Mouse (Mus musculus) limb, embryonic 14.5 days (tissue): ENCODE results near the gene Olfr574. TPM values are rescaled to one million over a fixed set of nuclear protein-coding genes. Genes with fewer than 3 reads are reported as not detected.

Experiments used
- ATAC-seq: fragments of 200-750 bp; cut with Nextera tagmentation; 2 replicates; pipeline ENCODE4 v1.8.0; 2017; ENCODE audit warnings: low read depth, moderate number of reproducible peaks, moderate TSS enrichment; ENCODE audit not compliant: low FRiP score
- DNase-seq: peaks from one replicate; pipeline ENCODE4 v3.0.0-alpha.2; 2015; ENCODE audit warnings: low spot score
- H3K27ac ChIP-seq: fragments of 300-500 bp; sonication (generic); replicated peaks from 2 replicates; pipeline ENCODE4 v1.5.1; 2014; ENCODE audit warnings: low read depth, mild to moderate bottlenecking, low read length, moderate library complexity, mixed read lengths
- H3K27me3 ChIP-seq: fragments of 300-500 bp; sonication (generic); 2 replicates; pipeline ENCODE4 v1.6.1; 2014; ENCODE audit warnings: low read length, mixed read lengths; ENCODE audit not compliant: control insufficient read depth, insufficient read depth
- H3K36me3 ChIP-seq: fragments of 300-500 bp; sonication (generic); 2 replicates; pipeline ENCODE4 v1.6.1; 2014; ENCODE audit warnings: mild to moderate bottlenecking, low read length, moderate library complexity, mixed read lengths; ENCODE audit not compliant: control insufficient read depth, insufficient read depth
- H3K4me1 ChIP-seq: fragments of 300-500 bp; sonication (generic); 2 replicates; pipeline ENCODE4 v1.6.1; 2014; ENCODE audit warnings: antibody characterized with exemption, low read length, mixed read lengths; ENCODE audit not compliant: control insufficient read depth, insufficient read depth
- H3K4me2 ChIP-seq: fragments of 300-500 bp; sonication (generic); replicated peaks from 2 replicates; pipeline ENCODE4 v1.6.1; 2014; ENCODE audit warnings: low read depth, mild to moderate bottlenecking, low read length, moderate library complexity; ENCODE audit not compliant: severe bottlenecking
- H3K4me3 ChIP-seq: fragments of 300-500 bp; sonication (generic); replicated peaks from 2 replicates; pipeline ENCODE4 v1.5.1; 2014; ENCODE audit warnings: low read length
- H3K9ac ChIP-seq: fragments of 300-500 bp; sonication (generic); 2 replicates; pipeline ENCODE4 v1.6.1; 2014; ENCODE audit warnings: mild to moderate bottlenecking, low read depth, low read length, moderate library complexity; ENCODE audit not compliant: severe bottlenecking
- H3K9me3 ChIP-seq: fragments of 300-500 bp; sonication (generic); 2 replicates; pipeline ENCODE4 v1.6.1; 2016; ENCODE audit warnings: low read length; ENCODE audit not compliant: control insufficient read depth
- POLR2A ChIP-seq: fragments of 200-500 bp; IDR thresholded peaks from 2 replicates; pipeline ENCODE4 v1.8.0; 2012; ENCODE audit warnings: inconsistent platforms, mild to moderate bottlenecking, moderate library complexity, borderline replicate concordance; ENCODE audit not compliant: insufficient read depth, insufficient read length; ENCODE audit errors: extremely low read depth
- WGBS: fragments of 180-500 bp; shearing (Covaris S2); extraction: QIAGEN DNeasy Blood & Tissue Kit; methylation state at CpG from one replicate; pipeline ENCODE4 v1.1.7; 2014; 5-methylcytosine and 5-hydroxymethylcytosine counted together
- polyA plus RNA-seq, 2 experiments: library from polyadenylated mRNA; depleted of rRNA in 1 of 2; stranded (reverse) in 1 of 2; unstranded in 1 of 2; fragments of >200 nt; fragmentation: Nextera tagmentation in 1 of 2; extraction: Ambion mirVana in 1 of 2; gene quantifications; 2 replicates each; pipeline versions ENCODE4 v1.2.1 to v1.2.3; 2012 to 2014

Olfr574 gene
- polyA plus RNA-seq (2012; rRNA removed) (not detected in 2 replicates), polyA plus RNA-seq (2014; fragmentation: Nextera tagmentation; extraction: Ambion mirVana) (not detected in 2 replicates)

DNA sequence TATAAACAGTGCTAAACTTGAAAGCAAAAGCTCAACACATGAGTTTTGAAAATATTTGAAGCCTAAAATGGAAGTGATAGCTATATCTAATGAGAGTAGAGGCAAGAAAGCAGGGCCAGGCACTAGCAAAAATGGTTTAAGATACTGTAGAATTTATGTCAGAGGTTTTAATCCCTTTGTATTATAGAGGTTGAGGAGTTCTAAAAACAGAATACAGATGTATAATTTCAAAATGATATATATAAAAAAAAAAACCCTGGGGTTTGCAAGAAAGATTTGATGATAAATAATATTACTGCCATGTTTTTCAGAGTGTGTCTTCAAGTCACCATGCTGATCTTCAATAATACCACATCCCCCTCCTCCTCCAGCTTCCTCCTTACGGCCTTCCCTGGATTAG is at the start of gene Olfr574:
Gene Olfr574, plus strand, starts transcription at position 301 of the 400 bp plus-strand sequence.
- DNase-seq (no peak), ATAC-seq (no peak)
- Histone ChIP-seq H3K27ac (no peak within 1 kb of the TSS), H3K36me3 (no peaks in the 10 kb centered on the region), H3K4me3 (no peak within 1 kb of the TSS), H3K4me2 (no peak within 1 kb of the TSS), H3K27me3 (no peaks in the 10 kb centered on the region), H3K4me1 (no peaks in the 10 kb centered on the region), H3K9me3 (no peaks in the 10 kb centered on the region), H3K9ac (no peak within 1 kb of the TSS)
- WGBS, result 79% methylated on average over 1 of the region's 1 CpGs
- no peak for TF ChIP-seq POLR2A

GRCm38 (mm10) chr7:102915261-102915660 is 33.0 kb upstream of the Olfr574 start:
- DNase-seq, result no peak
- Histone ChIP-seq H3K9ac (no peak overlapping the region), H3K36me3 (no peaks in the 10 kb centered on the region), H3K9me3 (no peaks in the 10 kb centered on the region), H3K4me3 (no peak overlapping the region), H3K4me2 (no peak overlapping the region), H3K27ac (no peak overlapping the region), H3K4me1 (no peaks in the 10 kb centered on the region), H3K27me3 (no peaks in the 10 kb centered on the region)
- WGBS, result 6% methylated on average over 1 of the region's 1 CpGs
- no peak for ATAC-seq
- TF ChIP-seq POLR2A, result no peak

DNA sequence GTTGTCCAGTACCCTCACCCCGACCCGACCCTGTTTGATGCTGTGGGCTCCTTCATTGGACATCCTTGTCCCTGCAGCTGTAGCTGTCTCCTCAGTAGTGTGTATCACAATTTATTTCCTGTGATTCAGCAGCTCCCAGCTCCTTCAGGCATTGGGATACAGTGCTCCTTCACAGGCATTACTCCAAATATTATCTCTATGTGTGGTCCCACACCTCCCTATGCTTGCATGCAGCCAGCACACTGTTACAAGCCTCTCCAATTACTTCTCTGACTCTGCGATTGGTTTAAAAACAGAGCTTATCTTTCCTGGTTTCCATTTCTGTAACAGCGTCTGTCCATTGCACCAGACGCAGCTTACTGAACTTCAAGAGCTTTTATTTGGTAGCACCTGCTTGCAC is 31.9 kb upstream of the Olfr574 start:
- H3K4me1 ChIP-seq, result no peaks in the 10 kb centered on the region
- no peaks in the 10 kb centered on the region for H3K9me3 ChIP-seq
- ATAC-seq (no peak), DNase-seq (no peak)
- no peaks in the 10 kb centered on the region for H3K27me3 ChIP-seq
- H3K27ac ChIP-seq, result no peak overlapping the region
- 58% methylated on average over 5 of the region's 5 CpGs for WGBS
- no peak overlapping the region for H3K4me3 ChIP-seq
- H3K9ac ChIP-seq, result no peak overlapping the region
- H3K36me3 ChIP-seq, result no peaks in the 10 kb centered on the region
- no peak for TF ChIP-seq POLR2A
- no peak overlapping the region for H3K4me2 ChIP-seq

DNA sequence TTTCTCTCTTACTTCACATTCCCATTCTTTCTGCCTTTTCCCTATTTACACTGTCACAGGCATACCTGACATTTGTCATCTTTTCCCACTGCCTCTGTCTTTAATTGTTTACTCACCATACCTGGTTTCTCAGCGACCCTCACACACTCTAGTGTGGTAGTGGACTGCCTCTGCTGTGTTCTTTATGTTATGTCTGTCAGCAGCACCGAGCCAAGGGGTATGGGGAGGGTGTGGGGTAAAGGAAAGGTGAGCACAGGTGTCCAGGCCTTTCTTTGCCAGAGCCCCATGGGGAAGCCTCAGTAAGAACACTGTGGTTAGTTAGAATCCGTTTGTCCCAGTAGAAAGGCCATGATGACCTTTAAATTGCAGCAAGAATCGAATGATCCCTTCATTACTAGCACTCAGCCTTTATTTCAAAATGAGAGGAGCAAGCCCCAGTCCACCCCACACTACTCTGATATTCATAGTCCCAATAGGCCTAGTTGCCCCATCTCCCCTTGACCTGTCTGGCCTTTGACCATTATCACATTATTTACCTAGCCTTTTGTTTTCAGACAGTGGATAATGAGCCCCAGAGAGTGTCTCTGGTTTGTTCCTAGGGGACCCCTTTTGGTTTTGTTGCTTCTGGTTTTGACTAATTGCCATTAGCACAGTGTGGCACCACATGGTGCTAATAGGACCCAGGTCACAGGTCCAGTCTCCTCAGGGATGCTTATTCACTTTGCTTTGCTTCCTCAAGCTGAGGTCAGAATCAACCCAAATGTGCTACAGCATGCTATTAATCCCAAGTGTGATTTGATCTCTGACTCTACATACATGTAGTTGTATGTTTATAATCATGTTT is 31.0 kb upstream of the Olfr574 start, which contains the start of gene Olfr571:
Gene Olfr571, minus strand, starts transcription at position 505 of the 844 bp plus-strand sequence.
- ATAC-seq (no peak), DNase-seq (no peak)
- no peaks in the 10 kb centered on the region for H3K4me1 ChIP-seq
- H3K27me3 ChIP-seq, result no peaks in the 10 kb centered on the region
- no peaks in the 10 kb centered on the region for H3K36me3 ChIP-seq
- no peak within 1 kb of the TSS for H3K27ac ChIP-seq
- TF ChIP-seq POLR2A, result no peak
- 58% methylated on average over 4 of the region's 4 CpGs for WGBS
- no peak within 1 kb of the TSS for H3K4me3 ChIP-seq
- H3K9ac ChIP-seq, result no peak within 1 kb of the TSS
- H3K9me3 ChIP-seq, result no peaks in the 10 kb centered on the region
- no peak within 1 kb of the TSS for H3K4me2 ChIP-seq

DNA sequence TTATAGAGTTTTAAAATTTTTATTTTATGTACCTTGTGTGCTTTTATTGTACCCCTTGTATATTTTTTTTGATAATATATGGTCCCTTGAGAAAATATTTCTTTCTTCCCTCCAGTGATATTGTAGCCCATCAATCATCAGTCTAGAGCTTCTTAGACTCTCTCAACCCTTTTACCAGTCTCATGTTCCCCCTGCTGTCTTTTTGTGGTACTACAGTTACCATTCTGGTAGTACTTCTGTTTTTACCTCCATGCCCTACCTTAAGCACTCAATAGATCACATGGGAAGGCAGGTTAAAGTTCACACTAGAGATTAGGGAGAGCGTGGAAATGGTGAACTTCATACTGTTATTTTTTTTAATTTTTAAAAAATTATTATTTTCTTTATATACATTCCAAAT is 28.6 kb upstream of the Olfr574 start:
- H3K27me3 ChIP-seq, result no peaks in the 10 kb centered on the region
- H3K27ac ChIP-seq, result no peak overlapping the region
- no peak overlapping the region for H3K4me3 ChIP-seq
- no peak overlapping the region for H3K4me2 ChIP-seq
- TF ChIP-seq POLR2A, result no peak
- no peaks in the 10 kb centered on the region for H3K4me1 ChIP-seq
- DNase-seq, result peak; percentile 80
- no peaks in the 10 kb centered on the region for H3K9me3 ChIP-seq
- H3K36me3 ChIP-seq, result no peaks in the 10 kb centered on the region
- WGBS, result 10% methylated on average over 1 of the region's 1 CpGs
- peak; percentile 30; the same call in 1 of the 2 replicates for ATAC-seq
- no peak overlapping the region for H3K9ac ChIP-seq
